Mouse (Mus musculus) heart, embryonic 14.5 days (tissue): ENCODE data around the gene Fgfr2. TPM values are rescaled to one million over a fixed set of nuclear protein-coding genes. Genes with fewer than 3 reads are reported as not detected.

Experiments used
- ATAC-seq: fragments of 200-750 bp; cut with Nextera tagmentation; 2 replicates; pipeline ENCODE4 v1.8.0; 2017; ENCODE audit warnings: low read depth, moderate TSS enrichment; ENCODE audit not compliant: insufficient number of reproducible peaks, insufficient read depth, low FRiP score
- H3K27ac ChIP-seq, 2 experiments: fragments of 200-500 bp in 1 of 2; fragments of 300-500 bp in 1 of 2; sonication (generic) in 1 of 2; replicated peaks in 1 of 2; 2 replicates each; pipeline ENCODE4 v1.5.1; 2012 to 2014; ENCODE audit warnings: low read depth in 2 of 2, low read length in 2 of 2, control low read depth in 1 of 2, mild to moderate bottlenecking in 1 of 2, mixed read lengths in 1 of 2; ENCODE audit not compliant: control insufficient read depth in 1 of 2, insufficient read depth in 1 of 2
- H3K27me3 ChIP-seq: fragments of 300-500 bp; sonication (generic); 2 replicates; pipeline ENCODE4 v1.6.1; 2014; ENCODE audit warnings: mild to moderate bottlenecking, low read length, control low read depth; ENCODE audit not compliant: control insufficient read depth, insufficient read depth
- H3K36me3 ChIP-seq: fragments of 300-500 bp; sonication (generic); 2 replicates; pipeline ENCODE4 v1.6.1; 2014; ENCODE audit warnings: mild to moderate bottlenecking, control low read depth, low read length, mixed read lengths; ENCODE audit not compliant: control insufficient read depth, insufficient read depth
- H3K4me1 ChIP-seq, 2 experiments: fragments of 200-500 bp in 1 of 2; fragments of 300-500 bp in 1 of 2; sonication (generic) in 1 of 2; 2 replicates each; pipeline ENCODE4 v1.6.1; 2012 to 2014; ENCODE audit warnings: low read length in 2 of 2, control low read depth in 1 of 2, mixed read lengths in 1 of 2; ENCODE audit not compliant: control insufficient read depth in 2 of 2, insufficient read depth in 2 of 2
- H3K4me2 ChIP-seq: fragments of 300-500 bp; sonication (generic); 2 replicates; pipeline ENCODE4 v1.6.1; 2014; ENCODE audit warnings: mild to moderate bottlenecking, low read length
- H3K4me3 ChIP-seq, 2 experiments: fragments of 200-500 bp in 1 of 2; fragments of 300-500 bp in 1 of 2; sonication (generic) in 1 of 2; 2 replicates each; pipeline ENCODE4 v1.5.1; 2012 to 2014; ENCODE audit warnings: low read length in 2 of 2, mild to moderate bottlenecking in 2 of 2, control low read depth in 1 of 2, low read depth in 1 of 2, moderate library complexity in 1 of 2; ENCODE audit not compliant: control insufficient read depth in 1 of 2, insufficient read depth in 1 of 2
- H3K9ac ChIP-seq: fragments of 300-500 bp; sonication (generic); 2 replicates; pipeline ENCODE4 v1.6.1; 2014; ENCODE audit warnings: mild to moderate bottlenecking, low read length
- H3K9me3 ChIP-seq: fragments of 300-500 bp; sonication (generic); 2 replicates; pipeline ENCODE4 v1.6.1; 2016; ENCODE audit warnings: low read length, control low read depth; ENCODE audit not compliant: control insufficient read depth
- WGBS: fragments of 180-500 bp; shearing (Covaris S2); extraction: QIAGEN DNeasy Blood & Tissue Kit; methylation state at CpG from one replicate; pipeline ENCODE4 v1.1.7; 2014; 5-methylcytosine and 5-hydroxymethylcytosine counted together
- polyA plus RNA-seq: library from polyadenylated mRNA; unstranded; fragments of >200 nt; fragmentation: Nextera tagmentation; extraction: Ambion mirVana; gene quantifications from 2 replicates; pipeline ENCODE4 v1.2.1, GENCODE M21; 2014

Fgfr2 gene
- polyA plus RNA-seq, 1 experiment from 2014 or later = 22.4 TPM

GRCm38 (mm10) chr7:132181586-132182198 is 941.5 kb downstream of the Fgfr2 start:
- no peak overlapping the region for H3K27ac ChIP-seq
- no peak for ATAC-seq

GRCm38 (mm10) chr7:132181042-132181441 is 942.1 kb downstream of the Fgfr2 start:
- H3K4me1 ChIP-seq = no peaks in the 10 kb centered on the region; a peak in 1 of 4 replicates
- H3K4me2 ChIP-seq = no peak overlapping the region
- H3K4me3 ChIP-seq = no peak overlapping the region
- no peak overlapping the region for H3K27ac ChIP-seq
- WGBS = 42% methylated on average over 3 of the region's 3 CpGs
- no peaks in the 10 kb centered on the region for H3K9me3 ChIP-seq
- ATAC-seq = no peak
- H3K36me3 ChIP-seq = no peaks in the 10 kb centered on the region
- no peak overlapping the region for H3K9ac ChIP-seq
- H3K27me3 ChIP-seq = no peaks in the 10 kb centered on the region

More at GRCm38 (mm10) chr7:132181586-132182198, 941.5 kb downstream of the Fgfr2 start:
- H3K4me1 ChIP-seq = no peaks in the 10 kb centered on the region; a peak in 1 of 4 replicates
- H3K4me2 ChIP-seq = no peak overlapping the region
- WGBS = 87% methylated on average over 4 of the region's 4 CpGs
- H3K9me3 ChIP-seq = no peaks in the 10 kb centered on the region
- no peak overlapping the region for H3K4me3 ChIP-seq
- no peaks in the 10 kb centered on the region for H3K27me3 ChIP-seq
- H3K9ac ChIP-seq = no peak overlapping the region
- no peaks in the 10 kb centered on the region for H3K36me3 ChIP-seq

GRCm38 (mm10) chr7:132179049-132179448 is 944.1 kb downstream of the Fgfr2 start:
- H3K4me1 ChIP-seq = no peaks in the 10 kb centered on the region; a peak in 1 of 4 replicates
- 41% methylated on average over 1 of the region's 1 CpGs for WGBS
- H3K9me3 ChIP-seq = no peaks in the 10 kb centered on the region
- H3K36me3 ChIP-seq = no peaks in the 10 kb centered on the region
- H3K9ac ChIP-seq = no peak overlapping the region
- ATAC-seq = no peak
- H3K4me2 ChIP-seq = no peak overlapping the region
- no peak overlapping the region for H3K4me3 ChIP-seq
- H3K27ac ChIP-seq = no peak overlapping the region
- no peaks in the 10 kb centered on the region for H3K27me3 ChIP-seq

- 0 out of 2 replicates have a peak, but pooled peaks cover 2% of the 10 kb centered on the region for H3K9me3 ChIP-seq
- no peak overlapping the region for H3K27ac ChIP-seq
- no peak overlapping the region for H3K4me2 ChIP-seq
- no peak overlapping the region for H3K9ac ChIP-seq
- WGBS = 60% methylated on average over 5 of the region's 5 CpGs
- H3K4me1 ChIP-seq = no peaks in the 10 kb centered on the region
- no peaks in the 10 kb centered on the region for H3K36me3 ChIP-seq
- H3K27me3 ChIP-seq = no peaks in the 10 kb centered on the region
- no peak for ATAC-seq
- no peak overlapping the region for H3K4me3 ChIP-seq
Observed at GRCm38 (mm10) chr7:132174787-132175186, 948.4 kb downstream of the Fgfr2 start.

GRCm38 (mm10) chr7:132174296-132174695 is 948.9 kb downstream of the Fgfr2 start:
- no peaks in the 10 kb centered on the region for H3K27me3 ChIP-seq
- 49% methylated on average over 2 of the region's 2 CpGs for WGBS

GRCm38 (mm10) chr7:132172220-132172619 is 950.9 kb downstream of the Fgfr2 start:
- 75% methylated on average over 5 of the region's 5 CpGs for WGBS
- Histone ChIP-seq H3K9me3 (0 out of 2 replicates have a peak, but pooled peaks cover 2% of the 10 kb centered on the region), H3K9ac (no peak overlapping the region), H3K4me1 (no peaks in the 10 kb centered on the region), H3K27me3 (no peaks in the 10 kb centered on the region), H3K27ac (no peak overlapping the region), H3K4me3 (no peak overlapping the region), H3K4me2 (no peak overlapping the region), H3K36me3 (no peaks in the 10 kb centered on the region)
- ATAC-seq = no peak

More at GRCm38 (mm10) chr7:132174296-132174695, 948.9 kb downstream of the Fgfr2 start:
- H3K9ac ChIP-seq = no peak overlapping the region
- no peak overlapping the region for H3K4me3 ChIP-seq
- no peaks in the 10 kb centered on the region for H3K4me1 ChIP-seq
- H3K36me3 ChIP-seq = no peaks in the 10 kb centered on the region
- ATAC-seq = no peak
- H3K9me3 ChIP-seq = 0 out of 2 replicates have a peak, but pooled peaks cover 2% of the 10 kb centered on the region
- H3K4me2 ChIP-seq = no peak overlapping the region
- H3K27ac ChIP-seq = no peak overlapping the region

- no peak overlapping the region for H3K4me2 ChIP-seq
- no peak overlapping the region for H3K4me3 ChIP-seq
- no peak for ATAC-seq
- H3K9me3 ChIP-seq = 0 out of 2 replicates have a peak, but pooled peaks cover 2% of the 10 kb centered on the region
- 65% methylated on average over 5 of the region's 5 CpGs for WGBS
- no peak overlapping the region for H3K27ac ChIP-seq
- H3K9ac ChIP-seq = no peak overlapping the region
- no peaks in the 10 kb centered on the region for H3K27me3 ChIP-seq
- no peaks in the 10 kb centered on the region for H3K36me3 ChIP-seq
- no peaks in the 10 kb centered on the region for H3K4me1 ChIP-seq
Observed at GRCm38 (mm10) chr7:132171716-132172115, 951.4 kb downstream of the Fgfr2 start.
